Mouse (Mus musculus): ENCODE measurements around the gene Ppp3ca. TPM values are rescaled to one million over a fixed set of nuclear protein-coding genes. Genes with fewer than 3 reads are reported as not detected.

Ppp3ca gene
- polyA plus RNA-seq, 1 experiment: 25.3 TPM

DNA sequence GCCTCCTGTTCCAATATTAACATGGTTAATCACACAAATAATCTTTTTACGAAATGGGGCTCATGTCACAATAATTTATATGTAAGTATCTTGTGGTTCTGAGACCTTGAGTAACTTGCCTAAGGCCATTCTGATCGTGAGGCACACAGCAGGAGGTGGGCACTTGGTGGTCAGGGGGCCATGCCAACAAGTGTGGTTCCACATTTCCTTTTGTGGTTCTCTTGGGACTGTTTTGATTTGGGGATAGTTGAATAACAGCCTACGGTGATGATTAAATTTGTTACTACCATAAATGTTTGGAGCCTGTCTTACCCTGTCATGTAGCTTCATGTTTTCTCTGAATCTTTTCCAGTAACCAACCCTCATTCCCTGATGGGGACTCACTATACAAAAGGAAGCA is 196.6 kb downstream of the Ppp3ca start:
- TF ChIP-seq CTCF (IDR thresholded peaks at IDR 0.05; ENCODE audit: extremely low read depth, insufficient read length, insufficient replicate concordance, low read depth, low read length): no peak
- no peak for TF ChIP-seq POLR2A (IDR thresholded peaks at IDR 0.05; ENCODE audit: low read depth, low read length)
- no peaks in the 10 kb centered on the region for H3K27me3 ChIP-seq (ENCODE audit: control insufficient read depth, insufficient read depth, low read length)
- 79% methylated on average over 3 of the region's 3 CpGs for WGBS
- peaks cover 2% of the 10 kb centered on the region; the same call in 1 of the 2 replicates for H3K4me1 ChIP-seq (ENCODE audit: control insufficient read depth, insufficient read depth, insufficient read length, low read length)
- H3K4me3 ChIP-seq (ENCODE audit: low read depth, low read length): no peak overlapping the region
- H3K36me3 ChIP-seq (ENCODE audit: control insufficient read depth, insufficient read depth, low read length): peaks cover 2% of the 10 kb centered on the region; the same call in 1 of the 2 replicates
- no peak overlapping the region for H3K27ac ChIP-seq (ENCODE audit: insufficient read depth, low read depth, low read length)

DNA sequence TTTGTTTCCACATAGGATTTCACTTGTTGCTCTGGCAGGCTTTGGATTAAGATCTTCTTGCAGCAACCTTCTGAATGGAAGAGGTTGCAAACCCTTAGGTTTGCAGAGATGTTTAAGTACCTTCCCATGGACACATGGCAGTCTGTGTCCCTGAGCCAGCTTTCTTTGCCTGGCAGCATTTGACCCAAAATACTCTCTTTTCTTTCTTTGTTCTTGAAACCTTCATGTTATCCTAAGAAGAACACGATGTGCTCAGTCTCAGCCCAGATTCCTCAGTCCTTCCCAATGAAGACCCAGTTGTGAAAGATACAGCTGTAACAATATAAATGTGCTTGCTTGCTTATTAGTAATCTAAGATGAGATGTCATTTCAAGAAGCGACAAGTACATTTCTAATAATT is 197.4 kb downstream of the Ppp3ca start:
- Histone ChIP-seq H3K4me3 (ENCODE audit: low read depth, low read length) (no peak overlapping the region), H3K27ac (ENCODE audit: insufficient read depth, low read depth, low read length) (no peak overlapping the region), H3K4me1 (ENCODE audit: control insufficient read depth, insufficient read depth, insufficient read length, low read length) (peaks cover 7% of the 10 kb centered on the region; the same call in 1 of the 2 replicates), H3K36me3 (ENCODE audit: control insufficient read depth, insufficient read depth, low read length) (peaks cover 2% of the 10 kb centered on the region; the same call in 1 of the 2 replicates), H3K27me3 (ENCODE audit: control insufficient read depth, insufficient read depth, low read length) (no peaks in the 10 kb centered on the region)
- no peak for TF ChIP-seq POLR2A (IDR thresholded peaks at IDR 0.05; ENCODE audit: low read depth, low read length)
- TF ChIP-seq CTCF (IDR thresholded peaks at IDR 0.05; ENCODE audit: extremely low read depth, insufficient read length, insufficient replicate concordance, low read depth, low read length): no peak
- WGBS: 90% methylated on average over 2 of the region's 2 CpGs

DNA sequence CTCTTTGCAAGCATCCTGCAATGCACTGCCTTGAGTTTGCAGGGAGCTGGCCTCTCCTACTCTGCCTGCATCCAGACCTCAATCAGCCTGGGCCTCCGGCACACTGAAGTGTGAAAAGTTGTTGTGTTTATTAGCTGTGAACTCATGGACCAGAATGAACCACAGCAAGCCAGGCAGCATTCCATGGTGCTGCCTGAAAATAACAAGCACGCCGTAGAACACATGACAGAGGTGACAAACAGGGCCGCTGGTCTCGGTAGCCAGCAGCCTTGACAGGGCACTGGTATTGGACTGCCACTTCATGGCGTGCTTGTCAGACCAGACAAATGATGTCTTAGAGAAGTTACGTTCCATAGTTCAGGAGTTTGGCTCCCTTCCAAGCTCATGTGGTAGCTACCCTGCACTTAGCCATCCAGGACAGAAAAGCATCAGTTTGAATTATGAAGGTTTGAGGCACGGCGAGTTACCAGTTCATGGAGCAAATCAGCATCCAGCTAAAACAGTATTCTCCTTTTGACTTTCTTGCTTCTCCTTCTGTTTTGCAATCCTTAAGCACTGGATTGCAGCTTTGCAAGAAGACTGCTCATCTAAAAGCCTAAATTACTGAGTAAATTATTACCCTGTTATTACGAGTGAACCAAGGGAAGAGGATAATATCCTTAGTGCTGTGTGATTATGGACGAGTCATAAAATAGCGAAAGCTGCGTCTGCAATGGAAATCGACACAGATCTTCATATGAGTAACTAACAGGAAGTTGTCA is 202.0 kb downstream of the Ppp3ca start:
- WGBS: 31% methylated on average over 14 of the region's 14 CpGs
- H3K4me1 ChIP-seq (ENCODE audit: control insufficient read depth, insufficient read depth, insufficient read length, low read length): peaks cover 9% of the 10 kb centered on the region; the same call in 1 of the 2 replicates
- TF ChIP-seq CTCF (IDR thresholded peaks at IDR 0.05; ENCODE audit: extremely low read depth, insufficient read length, insufficient replicate concordance, low read depth, low read length) (no peak), POLR2A (IDR thresholded peaks at IDR 0.05; ENCODE audit: low read depth, low read length) (no peak)
- no peak overlapping the region for H3K27ac ChIP-seq (ENCODE audit: insufficient read depth, low read depth, low read length)
- no peak overlapping the region for H3K4me3 ChIP-seq (ENCODE audit: low read depth, low read length)
- H3K36me3 ChIP-seq (ENCODE audit: control insufficient read depth, insufficient read depth, low read length): peaks cover 2% of the 10 kb centered on the region; the same call in 1 of the 2 replicates
- H3K27me3 ChIP-seq (ENCODE audit: control insufficient read depth, insufficient read depth, low read length): no peaks in the 10 kb centered on the region

DNA sequence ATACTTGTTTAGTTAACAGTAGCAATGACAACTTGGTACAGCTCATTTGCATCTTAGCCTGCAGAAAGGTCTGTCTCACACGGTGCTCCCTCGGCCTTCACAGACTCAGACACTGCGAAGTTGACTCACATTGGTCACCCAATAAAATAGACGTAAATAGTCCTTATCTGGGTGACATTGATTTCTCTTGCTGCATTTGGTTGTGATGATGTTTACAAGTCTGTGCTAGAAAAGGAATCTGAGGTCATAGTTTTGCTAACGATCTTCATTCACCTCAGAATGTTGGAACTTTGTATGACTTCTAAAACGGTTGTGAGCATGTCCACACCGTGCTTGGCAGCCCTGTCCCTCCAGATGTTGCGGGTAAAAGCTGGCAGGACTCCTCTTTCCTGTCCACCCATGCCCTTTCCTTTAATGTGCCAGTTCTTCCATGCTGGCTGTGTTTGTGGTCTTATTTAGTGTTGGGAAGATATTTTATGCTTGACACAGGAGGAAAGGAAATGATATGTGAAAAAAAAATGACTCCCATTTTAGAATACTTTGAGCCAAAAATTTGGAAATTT is 202.7 kb downstream of the Ppp3ca start:
- Histone ChIP-seq H3K36me3 (ENCODE audit: control insufficient read depth, insufficient read depth, low read length) (peaks cover 4% of the 10 kb centered on the region), H3K27ac (ENCODE audit: insufficient read depth, low read depth, low read length) (no peak overlapping the region), H3K27me3 (ENCODE audit: control insufficient read depth, insufficient read depth, low read length) (no peaks in the 10 kb centered on the region), H3K4me3 (ENCODE audit: low read depth, low read length) (no peak overlapping the region), H3K4me1 (ENCODE audit: control insufficient read depth, insufficient read depth, insufficient read length, low read length) (peaks cover 9% of the 10 kb centered on the region; the same call in 1 of the 2 replicates)
- WGBS: 27% methylated on average over 8 of the region's 8 CpGs
- TF ChIP-seq POLR2A (IDR thresholded peaks at IDR 0.05; ENCODE audit: low read depth, low read length): no peak
- no peak for TF ChIP-seq CTCF (IDR thresholded peaks at IDR 0.05; ENCODE audit: extremely low read depth, insufficient read length, insufficient replicate concordance, low read depth, low read length)

DNA sequence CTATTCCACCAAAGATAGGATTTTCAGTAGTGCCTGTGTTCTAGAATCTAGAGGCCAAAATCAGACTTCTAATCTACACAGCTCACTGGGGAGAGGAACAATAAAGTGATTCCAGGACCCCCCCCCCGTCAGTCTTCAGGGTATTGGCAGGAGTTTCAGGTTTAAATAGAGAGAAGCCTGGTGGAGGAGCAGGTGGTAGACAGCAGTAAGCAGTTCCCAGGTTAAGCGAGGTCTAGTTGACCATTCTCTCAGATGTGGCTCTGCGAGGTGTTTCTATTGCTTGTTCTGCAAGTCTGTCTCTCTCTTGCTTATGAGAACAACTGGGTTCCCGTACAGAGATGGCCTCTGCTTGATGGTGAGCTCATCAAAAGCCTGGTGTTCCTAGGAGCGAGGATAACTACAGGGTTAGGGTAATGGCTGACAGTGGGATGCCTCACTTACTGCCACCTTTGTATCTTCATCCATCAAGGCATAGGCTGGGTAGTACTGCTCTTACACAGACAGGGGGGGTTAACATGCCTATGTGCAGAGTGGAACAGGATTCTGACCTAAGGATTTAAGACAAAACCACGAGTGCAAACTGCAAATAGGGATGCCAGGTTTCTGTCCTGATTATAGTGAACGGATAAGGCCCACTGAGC is 204.0 kb downstream of the Ppp3ca start:
- no peaks in the 10 kb centered on the region for H3K27me3 ChIP-seq (ENCODE audit: control insufficient read depth, insufficient read depth, low read length)
- H3K4me1 ChIP-seq (ENCODE audit: control insufficient read depth, insufficient read depth, insufficient read length, low read length): peaks cover 9% of the 10 kb centered on the region; the same call in 1 of the 2 replicates
- WGBS: 92% methylated on average over 7 of the region's 7 CpGs
- no peak overlapping the region for H3K4me3 ChIP-seq (ENCODE audit: low read depth, low read length)
- H3K36me3 ChIP-seq (ENCODE audit: control insufficient read depth, insufficient read depth, low read length): peaks cover 1% of the 10 kb centered on the region; the same call in 1 of the 2 replicates
- TF ChIP-seq CTCF (IDR thresholded peaks at IDR 0.05; ENCODE audit: extremely low read depth, insufficient read length, insufficient replicate concordance, low read depth, low read length) (no peak), POLR2A (IDR thresholded peaks at IDR 0.05; ENCODE audit: low read depth, low read length) (no peak)
- H3K27ac ChIP-seq (ENCODE audit: insufficient read depth, low read depth, low read length): no peak overlapping the region

DNA sequence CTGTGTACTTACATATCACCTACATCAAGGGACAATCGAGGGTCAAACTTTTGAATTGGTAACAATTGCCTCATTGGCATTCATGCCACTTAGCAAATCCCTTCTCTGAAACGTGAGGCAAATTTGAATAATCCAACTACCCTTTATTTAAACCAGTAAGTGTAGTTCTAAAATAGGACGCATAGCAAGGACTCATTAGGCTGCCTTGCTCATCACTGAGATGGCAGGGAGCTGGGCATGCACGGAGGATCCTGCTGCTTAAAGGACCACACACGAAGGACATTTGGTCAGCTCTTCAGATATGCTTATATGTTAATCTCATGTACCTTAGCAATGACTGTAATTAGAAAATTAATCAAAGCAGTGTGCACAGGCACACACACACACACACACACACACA is 204.6 kb downstream of the Ppp3ca start:
- 88% methylated on average over 5 of the region's 5 CpGs for WGBS

DNA sequence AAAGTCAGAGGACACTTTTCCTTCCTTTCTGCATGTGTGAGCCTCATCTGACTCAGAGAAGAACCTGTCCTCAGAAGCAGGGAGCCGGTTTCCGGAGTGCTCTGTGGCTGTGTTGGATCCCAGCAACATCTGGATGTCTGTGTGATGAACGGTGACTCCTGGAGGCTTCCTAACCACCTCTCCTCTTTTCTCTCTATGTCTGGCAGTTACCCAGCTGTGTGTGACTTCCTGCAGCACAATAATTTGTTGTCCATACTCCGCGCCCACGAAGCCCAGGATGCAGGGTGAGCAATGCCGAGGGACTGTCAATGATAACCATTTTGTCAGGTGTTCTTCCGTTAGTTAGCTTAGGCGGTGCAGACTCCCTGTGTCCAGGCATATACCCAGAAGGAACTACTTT is 217.8 kb downstream of the Ppp3ca start:
- Histone ChIP-seq H3K27ac (ENCODE audit: insufficient read depth, low read depth, low read length) (no peak overlapping the region), H3K4me1 (ENCODE audit: control insufficient read depth, insufficient read depth, insufficient read length, low read length) (no peaks in the 10 kb centered on the region), H3K4me3 (ENCODE audit: low read depth, low read length) (no peak overlapping the region), H3K36me3 (ENCODE audit: control insufficient read depth, insufficient read depth, low read length) (peaks cover 6% of the 10 kb centered on the region), H3K27me3 (ENCODE audit: control insufficient read depth, insufficient read depth, low read length) (no peaks in the 10 kb centered on the region)
- 90% methylated on average over 9 of the region's 9 CpGs for WGBS
- TF ChIP-seq POLR2A (IDR thresholded peaks at IDR 0.05; ENCODE audit: low read depth, low read length) (no peak), CTCF (IDR thresholded peaks at IDR 0.05; ENCODE audit: extremely low read depth, insufficient read length, insufficient replicate concordance, low read depth, low read length) (no peak)

More for the DNA sequence above, 204.6 kb downstream of the Ppp3ca start:
- no peak for TF ChIP-seq CTCF (IDR thresholded peaks at IDR 0.05; ENCODE audit: extremely low read depth, insufficient read length, insufficient replicate concordance, low read depth, low read length)
- TF ChIP-seq POLR2A (IDR thresholded peaks at IDR 0.05; ENCODE audit: low read depth, low read length): no peak
- H3K27ac ChIP-seq (ENCODE audit: insufficient read depth, low read depth, low read length): no peak overlapping the region
- peaks cover 9% of the 10 kb centered on the region; the same call in 1 of the 2 replicates for H3K4me1 ChIP-seq (ENCODE audit: control insufficient read depth, insufficient read depth, insufficient read length, low read length)
- no peaks in the 10 kb centered on the region for H3K27me3 ChIP-seq (ENCODE audit: control insufficient read depth, insufficient read depth, low read length)
- H3K4me3 ChIP-seq (ENCODE audit: low read depth, low read length): no peak overlapping the region
- peaks cover 1% of the 10 kb centered on the region; the same call in 1 of the 2 replicates for H3K36me3 ChIP-seq (ENCODE audit: control insufficient read depth, insufficient read depth, low read length)

All from small intestine, adult 2 months (tissue).